Mouse (Mus musculus) adrenal gland, adult 2 months (tissue): ENCODE measurements around the gene Dner. TPM values are rescaled to one million over a fixed set of nuclear protein-coding genes. Genes with fewer than 3 reads are reported as not detected.
"Not testable (repeated sequence)": the region's sequence is repeated elsewhere in the genome, so short reads cannot be mapped to it uniquely, and the experiment has no call there.

Source experiments
- DNase-seq: peaks from one replicate; pipeline ENCODE4 v3.0.0; 2021
- polyA plus RNA-seq: library from polyadenylated mRNA; depleted of rRNA; stranded (reverse); fragments of >200 nt; gene quantifications from 2 replicates; pipeline ENCODE4 v1.2.3, GENCODE M21; 2012
- total RNA-seq, 2 experiments: library from RNA; stranded (reverse); gene quantifications; 2 replicates each; pipeline ENCODE4 v1.2.3; 2021

Gene Dner
- total and polyA plus RNA-seq, 3 experiments = 3.4 to 9.0 (median 4.2) TPM

DNA sequence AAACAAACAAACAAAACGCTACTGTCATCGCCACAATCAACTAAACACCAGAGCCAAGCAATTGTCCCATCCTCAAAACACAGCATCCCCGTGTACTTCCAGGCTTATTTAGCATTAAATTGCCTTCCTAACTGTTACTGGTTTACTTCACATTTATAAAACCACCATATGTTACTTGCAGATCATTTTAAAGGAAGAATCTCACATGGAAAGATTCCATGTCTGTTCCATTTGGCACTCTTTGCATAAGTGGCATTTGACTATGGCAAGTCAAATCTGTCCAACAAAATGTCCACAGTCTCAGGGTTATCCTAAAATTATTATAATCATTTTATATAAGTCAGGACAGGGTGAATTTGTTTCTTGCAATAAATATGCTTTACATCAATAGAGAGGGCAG is 299.2 kb downstream of the Dner start:
- no peak for DNase-seq

DNA sequence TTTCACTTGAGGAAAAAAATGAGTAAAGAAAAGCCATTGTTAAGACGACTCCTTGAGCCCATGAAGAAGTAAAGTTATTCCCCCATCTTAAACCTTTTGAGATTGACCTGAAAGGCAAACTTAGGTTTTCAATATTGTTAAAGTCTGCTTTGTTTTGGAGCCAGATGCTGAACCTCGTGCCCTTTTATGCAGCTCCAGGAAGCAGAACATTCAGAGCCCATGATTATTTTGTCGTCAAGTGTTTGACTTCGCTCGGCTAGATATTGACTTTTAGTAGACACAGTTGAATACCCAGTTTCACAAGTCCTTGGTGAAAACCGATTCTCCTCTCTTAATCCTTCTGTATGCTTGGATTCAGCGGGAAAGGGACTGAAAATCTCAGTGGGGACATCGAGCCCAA is 300.1 kb downstream of the Dner start:
- DNase-seq = no peak

DNA sequence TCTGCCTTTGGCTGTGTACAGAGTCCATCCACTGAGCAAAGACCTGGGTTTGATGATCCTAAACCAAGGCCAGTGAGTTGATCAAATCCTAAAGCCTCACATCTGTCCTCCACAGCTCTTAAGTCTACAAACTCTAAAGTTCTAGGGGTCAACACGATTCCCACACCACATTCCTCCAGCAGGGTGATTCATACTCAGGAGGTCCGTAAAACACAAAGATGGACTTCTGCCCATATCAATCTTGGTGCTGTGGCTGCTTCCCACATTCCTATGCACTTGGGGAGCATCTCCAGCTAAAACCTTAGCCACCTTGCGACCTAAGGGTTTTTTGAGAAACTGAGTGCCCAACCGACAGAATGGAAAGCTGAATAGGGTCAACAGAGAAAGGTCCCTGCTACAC is 305.1 kb downstream of the Dner start:
- DNase-seq = no peak

DNA sequence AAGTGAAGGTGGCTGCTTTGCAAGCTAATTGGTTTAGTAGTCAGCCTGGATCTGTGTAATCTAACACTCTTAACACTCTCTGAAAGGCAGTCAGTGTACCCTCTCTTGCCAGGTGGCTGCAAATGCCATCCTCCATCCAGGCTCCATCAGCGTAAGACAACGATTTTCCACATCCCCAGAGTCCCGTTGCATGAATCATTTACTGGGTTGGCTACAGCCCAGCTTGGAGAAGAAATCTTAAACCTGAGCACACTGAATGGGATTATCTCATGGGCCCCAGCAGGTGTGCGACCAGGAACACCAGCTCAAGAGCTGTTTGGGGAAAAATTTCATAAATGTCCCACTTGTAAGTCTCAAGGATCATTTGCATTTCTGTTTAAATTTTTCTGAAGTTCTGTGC is 308.4 kb downstream of the Dner start:
- DNase-seq = no peak

DNA sequence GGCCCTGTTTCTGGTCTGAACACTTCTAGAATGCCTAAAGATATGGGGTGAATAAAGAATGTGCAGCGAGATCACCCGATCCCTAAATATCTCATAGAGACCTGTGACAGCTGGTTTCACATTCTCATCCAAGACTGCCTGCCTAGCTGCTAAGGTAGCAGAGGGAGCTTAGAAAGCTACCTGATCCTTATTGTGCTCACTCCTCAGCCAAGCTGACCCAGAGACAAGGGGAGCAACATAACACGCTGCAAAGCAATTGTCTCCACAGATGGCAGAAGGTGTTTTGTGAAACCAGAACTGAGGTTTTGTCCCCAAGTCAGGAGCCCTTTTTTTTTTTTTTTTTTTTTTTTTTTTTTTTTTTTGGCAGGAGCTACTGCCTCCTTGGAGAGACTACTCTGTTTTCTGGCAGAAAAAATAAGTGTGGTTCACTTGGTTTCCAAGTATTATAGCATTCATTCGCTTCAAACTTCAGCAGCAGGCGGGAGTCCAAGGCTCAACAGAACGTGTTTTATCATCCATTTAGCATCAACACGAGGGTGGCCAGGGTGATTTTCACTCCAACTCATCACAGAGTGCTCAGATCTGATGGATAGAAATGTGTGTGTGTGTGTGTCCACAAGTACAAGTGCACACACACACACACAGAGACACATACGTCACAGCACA is 309.4 kb downstream of the Dner start:
- no peak for DNase-seq

DNA sequence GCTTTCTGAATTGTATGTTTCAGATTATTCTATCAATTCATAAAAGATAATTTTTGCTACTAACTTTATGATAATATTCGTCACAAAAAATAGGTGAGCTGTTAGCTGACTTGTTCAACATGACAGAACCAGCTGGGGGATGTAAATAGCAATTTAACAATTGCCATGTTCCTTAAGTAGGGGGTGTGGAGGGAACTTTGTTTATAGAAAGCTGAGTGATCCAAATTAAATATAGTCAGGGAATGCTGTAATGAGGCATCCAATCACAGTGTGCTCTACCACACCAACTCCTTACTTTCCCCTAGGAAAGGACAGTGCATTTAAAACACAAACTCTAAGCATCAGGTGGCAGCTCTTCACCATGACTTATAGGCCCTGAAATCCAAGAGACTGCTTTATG is 313.3 kb downstream of the Dner start:
- DNase-seq = no peak

DNA sequence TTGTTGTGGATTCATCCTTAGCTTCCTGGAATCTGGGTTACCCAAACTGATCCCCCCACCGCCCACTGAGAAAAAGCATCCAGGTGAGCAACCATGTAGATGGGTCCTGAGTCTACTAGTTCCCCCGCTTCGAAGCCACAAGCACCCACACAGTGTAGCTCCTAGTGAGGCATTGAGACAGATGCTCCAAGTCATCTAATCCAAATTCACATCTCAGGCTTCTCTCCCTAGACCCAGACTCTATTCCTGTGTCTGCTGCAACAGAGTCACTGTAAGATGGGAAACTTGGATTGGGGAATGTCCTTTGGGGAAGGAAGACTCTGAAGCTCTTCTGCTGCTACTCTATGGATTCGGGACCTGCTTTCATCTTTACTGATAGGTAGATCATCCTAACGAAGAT is 314.0 kb downstream of the Dner start:
- DNase-seq = no peak

DNA sequence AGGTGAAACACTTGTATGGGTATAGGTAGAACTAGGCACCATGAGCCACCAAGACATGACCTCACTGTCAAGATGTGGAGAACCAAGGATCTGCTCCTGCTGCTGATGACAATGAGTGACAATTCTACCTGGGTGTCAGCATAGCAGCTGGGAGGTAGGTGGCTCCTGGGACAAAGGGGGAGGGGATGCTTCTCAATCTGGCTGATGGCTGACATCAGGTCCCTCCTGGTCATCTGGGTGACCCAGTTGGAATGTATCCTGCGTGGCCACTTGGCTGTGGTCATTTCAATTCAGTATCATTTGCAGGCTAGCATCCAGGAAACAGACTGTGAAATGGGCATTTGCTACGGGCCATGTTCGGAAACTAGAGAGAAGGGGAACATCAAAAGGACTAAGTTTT is 315.1 kb downstream of the Dner start:
- no peak for DNase-seq

DNA sequence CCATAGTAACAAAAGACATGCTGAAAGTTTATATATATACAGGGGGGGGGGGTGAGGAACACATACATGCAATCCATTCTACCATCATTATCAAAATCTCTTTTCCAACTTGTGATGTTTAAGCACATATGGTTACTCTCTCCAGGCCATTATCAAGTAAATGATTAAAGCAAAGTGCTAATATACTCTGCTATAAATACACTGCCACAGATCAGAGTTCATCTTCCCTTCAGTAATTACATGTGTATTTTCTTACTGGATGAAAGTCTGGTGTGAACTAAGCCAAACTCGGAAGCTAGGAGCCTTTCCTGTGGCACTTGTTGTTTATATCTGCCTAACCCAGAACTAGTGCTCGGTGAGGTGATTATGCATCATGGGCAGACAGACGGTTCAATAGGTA is 328.3 kb downstream of the Dner start:
- DNase-seq = no peak

DNA sequence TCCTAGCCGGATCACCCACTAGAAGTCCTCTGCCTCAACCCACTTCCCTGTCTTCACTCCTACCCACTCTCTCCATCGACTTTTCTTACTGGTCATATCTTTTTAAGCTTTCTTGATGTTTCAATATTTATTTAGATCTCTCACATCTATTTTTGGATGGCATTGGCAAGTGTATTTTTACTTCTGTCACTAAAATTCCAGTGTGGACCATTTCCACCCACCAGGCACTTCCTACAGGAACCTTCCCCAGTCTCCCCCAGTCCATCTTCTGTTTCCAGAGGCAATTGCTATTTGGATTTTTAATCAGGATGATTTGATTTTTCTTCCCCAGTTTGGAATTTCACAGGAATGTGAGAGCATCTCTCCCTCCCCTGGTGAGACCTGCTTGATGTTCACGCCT is 329.5 kb downstream of the Dner start:
- DNase-seq = no peak

DNA sequence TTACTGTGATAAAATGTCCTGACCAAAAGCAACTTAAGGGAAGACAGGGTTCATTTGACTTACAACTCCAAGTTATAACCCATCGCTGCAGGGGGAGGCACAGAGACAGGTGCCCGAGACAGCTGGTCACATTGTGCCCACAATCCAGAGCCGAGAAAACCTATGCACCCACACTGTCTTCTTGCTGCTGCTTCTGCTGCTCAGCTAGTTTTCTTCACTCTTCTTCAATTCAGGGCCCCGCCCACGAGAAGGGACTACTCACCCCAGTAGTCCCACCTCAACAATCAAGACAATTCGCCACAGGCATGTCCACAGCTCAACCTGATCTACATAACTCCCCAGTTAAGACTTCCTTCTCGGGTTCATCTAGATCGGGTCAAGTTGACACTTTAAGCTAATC is 332.1 kb downstream of the Dner start, which contains the start of gene Pid1:
Gene Pid1, minus strand, starts transcription at position 214 of the 400 bp plus-strand sequence.
- DNase-seq = no peak

DNA sequence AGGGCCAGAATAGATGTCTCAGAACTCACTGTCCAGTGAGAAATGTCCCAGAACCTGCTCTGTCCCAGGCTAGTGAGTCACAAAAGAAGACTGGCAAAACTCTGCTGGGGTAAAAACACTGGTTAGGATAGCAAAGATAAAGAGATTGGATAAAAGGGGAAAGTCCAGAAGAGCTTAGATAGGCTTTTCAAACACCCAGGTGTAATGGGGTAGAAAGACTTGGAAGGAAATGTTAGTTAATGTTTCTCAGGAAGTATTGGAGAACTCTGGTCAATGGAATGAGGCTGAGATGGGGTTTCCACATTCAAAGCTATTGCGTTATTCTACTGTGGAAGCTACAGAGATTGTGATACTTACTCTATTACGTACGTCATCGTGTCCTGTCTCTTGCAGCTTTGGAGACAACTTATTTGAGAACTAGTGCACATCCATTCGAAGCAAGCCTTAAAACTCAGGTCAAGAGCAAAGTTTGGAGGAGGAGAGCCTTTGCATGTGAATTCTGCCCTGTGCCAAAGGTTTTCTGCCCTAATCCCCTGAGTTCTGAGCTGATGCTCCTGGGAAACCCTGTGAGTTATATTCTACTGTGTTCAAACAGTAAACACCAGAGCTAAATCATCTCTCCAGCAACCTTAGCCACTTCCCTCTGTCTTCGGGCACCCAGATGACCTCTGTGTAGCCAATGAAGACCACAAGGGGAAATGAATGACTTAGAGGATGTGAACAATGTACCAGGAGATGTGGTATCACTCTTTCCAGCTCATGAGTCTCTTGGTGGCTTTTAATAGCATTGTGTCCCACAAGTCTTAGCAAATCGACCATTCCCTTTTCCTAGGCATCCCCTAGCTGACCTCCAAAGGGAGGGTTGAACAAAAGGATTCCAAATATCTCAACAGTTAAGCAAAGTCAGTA is 333.1 kb downstream of the Dner start:
- no peak for DNase-seq

DNA sequence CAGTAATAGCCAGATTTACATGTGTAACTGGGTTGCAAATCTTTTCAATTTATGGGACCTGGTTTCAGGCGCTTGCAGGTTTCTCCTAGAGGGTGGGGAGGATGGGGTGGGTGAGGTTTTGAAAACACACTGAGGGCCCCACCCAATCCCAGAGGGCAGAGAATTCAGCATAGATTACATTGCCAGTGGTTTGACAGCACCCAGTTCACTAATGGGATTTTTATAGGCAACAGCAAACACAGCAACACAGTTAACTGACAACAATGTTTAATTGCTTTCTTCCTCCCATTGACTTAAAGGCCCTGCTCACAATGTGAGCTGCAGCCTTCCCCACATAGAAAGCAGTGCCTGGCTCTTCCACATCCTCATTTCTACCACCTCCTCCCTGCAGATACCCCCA is 333.8 kb downstream of the Dner start:
- no peak for DNase-seq

DNA sequence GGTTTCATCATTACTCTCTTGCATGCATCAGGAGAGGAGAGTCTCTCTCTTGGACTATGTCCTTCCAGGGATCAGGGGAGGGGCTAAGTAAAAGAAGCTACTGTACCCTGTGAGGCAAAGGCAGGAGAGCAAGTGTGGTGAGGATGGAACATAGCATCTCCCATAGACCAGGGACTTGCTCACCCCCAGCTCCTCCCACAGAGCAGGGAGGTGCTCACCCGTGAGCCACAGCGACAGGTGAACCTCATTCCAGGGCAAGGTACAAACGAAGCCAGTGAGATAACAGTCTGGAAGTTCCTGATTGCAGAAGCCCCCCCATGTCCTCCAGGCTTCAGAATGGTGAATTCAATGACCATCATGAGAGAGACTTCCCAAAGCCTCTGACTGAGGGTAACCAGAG is 334.6 kb downstream of the Dner start:
- no peak for DNase-seq

DNA sequence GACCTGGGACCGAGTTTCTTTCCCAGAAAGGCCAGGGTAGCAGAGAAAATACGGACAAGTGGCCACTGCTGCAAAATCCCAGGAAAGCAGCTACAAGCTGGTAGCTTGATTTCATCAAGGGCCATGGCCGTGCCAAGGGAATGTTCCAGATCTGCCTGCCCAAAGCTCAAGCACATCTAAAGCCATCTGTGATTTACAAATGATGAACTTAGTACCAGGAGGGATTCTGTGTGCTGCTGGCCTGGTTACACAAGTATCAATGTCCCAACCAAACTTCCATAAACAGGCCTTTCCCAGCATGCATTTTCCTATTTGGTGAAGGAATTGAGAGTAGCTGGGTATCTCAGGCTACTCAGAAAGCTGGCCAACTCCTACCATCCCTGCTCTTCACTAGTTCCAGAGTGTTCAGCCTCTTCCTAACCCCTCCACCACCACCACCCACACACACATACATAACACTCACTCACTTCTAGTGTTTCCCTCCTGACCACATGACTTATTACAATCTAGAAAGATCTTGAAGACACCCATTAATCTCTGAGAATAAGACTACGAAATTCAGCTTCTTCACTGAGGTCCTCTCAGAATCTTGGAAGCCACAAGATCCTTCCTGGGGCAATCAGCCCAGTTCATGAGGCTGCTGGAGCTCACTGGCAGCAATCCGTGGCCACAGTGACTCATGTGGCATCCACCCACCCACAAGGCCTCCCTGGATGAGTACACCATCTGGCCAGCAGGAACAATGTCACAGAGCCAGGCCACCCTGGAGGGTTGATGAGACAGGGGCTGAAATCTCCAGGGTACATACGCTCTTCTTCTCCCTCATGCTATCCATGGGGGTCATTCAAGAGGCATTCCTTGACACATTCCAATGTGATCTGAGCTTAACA is 336.2 kb downstream of the Dner start:
- peak; percentile 77 for DNase-seq

DNA sequence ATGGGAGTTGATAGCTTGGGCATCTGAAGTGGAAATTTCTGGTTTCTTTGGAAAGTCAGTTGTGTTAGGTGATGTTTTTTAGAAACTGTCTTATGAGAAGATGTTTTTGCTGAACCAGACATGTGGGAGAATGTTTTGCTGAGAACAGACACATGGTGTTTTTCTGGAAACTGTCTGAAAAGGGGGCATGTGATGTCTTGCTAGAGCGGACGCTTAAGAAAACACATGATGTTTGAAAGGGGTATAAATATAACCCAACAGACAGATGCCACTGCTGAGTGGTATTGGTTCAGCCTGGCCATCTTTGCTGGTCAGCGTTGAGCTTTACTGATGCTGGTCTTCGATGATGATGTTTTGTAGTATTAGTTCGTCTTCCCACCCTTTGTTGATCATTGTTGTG is 338.8 kb downstream of the Dner start:
- DNase-seq = no peak

DNA sequence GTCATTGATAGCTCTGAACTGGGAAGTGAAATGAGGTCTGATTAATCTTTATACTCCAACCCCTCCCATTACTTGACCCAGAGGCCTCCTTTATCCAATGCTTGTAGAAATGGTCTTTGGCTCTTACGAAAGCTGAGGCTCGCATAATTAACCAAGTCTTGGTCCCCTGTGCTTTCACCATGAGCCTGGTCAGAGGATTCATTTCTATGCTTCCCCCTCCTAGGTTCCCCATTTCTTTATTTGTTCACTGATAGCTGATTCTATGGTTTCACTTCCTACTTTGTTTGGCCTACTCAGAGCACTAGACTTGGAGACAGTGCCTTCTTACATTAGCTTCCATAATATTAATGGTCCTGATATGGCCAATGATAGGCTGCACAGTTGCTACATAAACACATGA is 345.8 kb downstream of the Dner start:
- DNase-seq = no peak

DNA sequence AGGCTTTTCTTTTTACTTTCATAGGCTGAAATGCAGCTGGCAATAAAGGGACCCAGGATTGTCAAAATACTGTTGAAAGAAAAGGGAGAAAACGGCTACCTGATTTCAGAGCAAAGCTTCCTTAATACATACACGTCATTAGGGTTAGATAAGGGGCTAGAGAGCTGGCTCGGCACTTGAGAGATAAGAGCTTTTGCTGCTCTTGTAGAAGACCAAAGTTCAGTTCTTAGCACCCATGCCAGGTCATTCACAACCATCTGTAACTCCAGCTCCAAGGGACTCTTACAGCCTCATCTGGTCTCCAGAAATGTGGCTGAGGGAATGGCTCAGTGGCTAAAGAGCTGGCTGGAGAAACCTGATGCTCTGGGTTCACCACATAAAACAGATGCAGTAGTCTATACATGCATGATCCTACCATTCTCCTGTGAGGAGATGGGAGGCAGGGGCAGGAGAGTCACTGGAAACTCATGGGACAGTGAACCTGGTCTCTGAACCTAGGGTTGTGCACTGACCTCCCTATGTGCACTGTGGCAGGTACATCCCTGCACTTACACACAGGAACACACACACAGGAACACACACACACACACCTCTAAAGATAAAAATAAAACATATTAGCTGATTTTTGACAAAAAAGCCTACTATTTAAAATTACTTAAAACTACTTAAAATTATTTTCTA is 348.1 kb downstream of the Dner start:
- no peak for DNase-seq

DNA sequence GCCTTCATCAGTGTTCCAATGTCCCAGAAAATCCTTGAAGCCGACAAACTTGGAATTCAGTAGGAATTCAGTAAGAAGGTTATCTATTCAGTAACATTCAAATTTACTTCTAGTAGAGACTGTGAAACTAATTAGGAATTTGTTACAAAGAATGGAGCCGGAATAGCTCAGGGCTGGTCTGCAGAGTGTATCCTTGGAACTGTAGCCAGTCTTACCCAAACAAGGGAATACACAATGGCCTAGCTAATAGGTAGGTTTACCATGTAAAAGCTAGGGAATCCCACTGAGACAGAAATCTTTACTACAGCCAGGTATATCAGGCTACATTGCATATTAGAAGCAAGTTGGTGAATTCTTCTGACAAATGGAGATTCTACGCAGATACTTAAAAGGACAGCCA is 363.2 kb downstream of the Dner start:
- DNase-seq = not testable (repeated sequence)

DNA sequence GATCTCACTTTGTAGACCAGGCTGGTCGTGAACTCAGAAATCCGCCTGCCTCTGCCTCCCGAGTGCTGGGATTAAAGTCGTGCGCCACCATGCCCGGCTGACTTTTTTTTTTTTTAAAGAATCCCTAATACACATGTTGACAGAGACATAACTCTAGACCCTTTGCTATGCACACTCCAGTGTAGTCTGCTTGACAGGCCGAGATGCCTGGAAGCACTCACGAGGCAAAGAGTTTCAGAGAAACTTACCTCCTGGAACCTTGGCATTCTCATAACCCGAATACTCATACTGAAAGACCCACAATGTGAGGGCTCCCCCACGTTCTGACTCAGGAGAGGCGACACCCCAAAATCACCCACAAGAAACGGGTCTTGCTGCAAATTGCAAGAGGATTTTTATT is 364.2 kb downstream of the Dner start:
- not testable (repeated sequence) for DNase-seq

DNA sequence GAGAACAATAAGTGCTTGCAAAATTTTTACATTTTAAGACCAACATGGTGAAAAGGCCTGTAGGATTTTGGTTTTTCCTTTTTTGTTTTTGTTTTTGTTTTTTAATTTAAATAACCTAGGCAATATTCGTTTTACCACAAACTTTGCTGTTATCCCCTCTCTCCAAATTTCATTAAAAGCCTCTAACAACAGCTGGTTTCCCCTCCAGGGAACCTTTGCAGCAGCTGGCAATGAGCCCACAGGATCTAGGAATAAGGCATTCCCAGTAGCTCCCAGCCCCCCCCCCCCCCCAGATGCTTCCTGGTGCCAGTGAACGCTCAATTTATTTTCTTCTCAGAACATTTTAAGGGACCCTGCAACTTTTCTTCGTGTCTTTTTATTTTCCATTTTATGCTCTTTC is 370.7 kb downstream of the Dner start:
- no peak for DNase-seq

DNA sequence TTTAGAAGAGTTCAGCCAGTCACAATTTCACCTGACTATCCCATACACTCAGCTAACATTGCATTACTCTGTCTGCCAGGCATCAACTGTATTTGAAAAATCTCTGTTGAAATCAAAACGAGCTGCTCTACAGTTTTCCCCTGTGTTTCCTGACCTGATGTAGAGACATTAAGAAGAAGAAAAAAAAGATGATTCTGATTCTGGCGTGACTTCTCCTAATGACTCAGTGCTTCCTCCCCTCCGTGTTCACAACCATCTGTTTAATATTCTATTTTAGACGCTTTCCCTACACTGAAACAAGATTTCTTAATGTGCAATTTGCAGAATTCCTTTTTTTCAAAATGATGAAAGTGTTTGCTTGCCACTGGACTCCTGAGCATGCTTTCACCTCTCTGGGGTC is 374.7 kb downstream of the Dner start:
- no peak for DNase-seq
